Mouse (Mus musculus): Measurements from ENCODE around the gene Slc34a1. TPM values are rescaled to one million over a fixed set of nuclear protein-coding genes. Genes with fewer than 3 reads are reported as not detected.
A peak's percentile ranks its signal among the peaks of the same experiment; 100 is the strongest.

The Slc34a1 gene
- polyA plus RNA-seq, 1 experiment, result not detected

- Histone ChIP-seq H3K36me3 (ENCODE audit: control insufficient read depth, insufficient read depth, low read length, poor library complexity, severe bottlenecking) (no peaks in the 10 kb centered on the region), H3K27ac (ENCODE audit: insufficient read depth, low read length) (no peak overlapping the region), H3K4me1 (ENCODE audit: control insufficient read depth, insufficient read depth, low read length) (peaks cover 8% of the 10 kb centered on the region), H3K9ac (ENCODE audit: low read depth, poor library complexity, severe bottlenecking) (no peak overlapping the region), H3K9me3 (replicated peaks; ENCODE audit: control insufficient read depth, insufficient read depth, low read length, poor library complexity, severe bottlenecking) (no peaks in the 10 kb centered on the region), H3K27me3 (ENCODE audit: control insufficient read depth, insufficient read depth, low read length, poor library complexity, severe bottlenecking) (no peaks in the 10 kb centered on the region), H3K4me3 (ENCODE audit: low read depth, low read length) (no peak overlapping the region)
- no peak for TF ChIP-seq CTCF (IDR thresholded peaks at IDR 0.05; ENCODE audit: low read depth, low read length)
- TF ChIP-seq EP300 (IDR thresholded peaks at IDR 0.05; ENCODE audit: insufficient read depth, low read depth, low read length), result no peak
- no peak for TF ChIP-seq POLR2A (IDR thresholded peaks at IDR 0.05; ENCODE audit: insufficient read depth, low read length)
Measured at GRCm38 (mm10) chr13:55381790-55382189, 16.2 kb upstream of the Slc34a1 start.

- Histone ChIP-seq H3K36me3 (ENCODE audit: control insufficient read depth, insufficient read depth, low read length, poor library complexity, severe bottlenecking) (no peaks in the 10 kb centered on the region), H3K27me3 (ENCODE audit: control insufficient read depth, insufficient read depth, low read length, poor library complexity, severe bottlenecking) (no peaks in the 10 kb centered on the region), H3K4me1 (ENCODE audit: control insufficient read depth, insufficient read depth, low read length) (no peaks in the 10 kb centered on the region), H3K9ac (ENCODE audit: low read depth, poor library complexity, severe bottlenecking) (no peak overlapping the region), H3K27ac (ENCODE audit: insufficient read depth, low read length) (no peak overlapping the region), H3K9me3 (replicated peaks; ENCODE audit: control insufficient read depth, insufficient read depth, low read length, poor library complexity, severe bottlenecking) (no peaks in the 10 kb centered on the region), H3K4me3 (ENCODE audit: low read depth, low read length) (no peak overlapping the region)
- TF ChIP-seq POLR2A (IDR thresholded peaks at IDR 0.05; ENCODE audit: insufficient read depth, low read length), result no peak
Measured at GRCm38 (mm10) chr13:55390644-55391043, 7.3 kb upstream of the Slc34a1 start.

- TF ChIP-seq EP300 (IDR thresholded peaks at IDR 0.05; ENCODE audit: insufficient read depth, low read depth, low read length), result no peak
- no peak for TF ChIP-seq POLR2A (IDR thresholded peaks at IDR 0.05; ENCODE audit: insufficient read depth, low read length)
- no peak for TF ChIP-seq CTCF (IDR thresholded peaks at IDR 0.05; ENCODE audit: low read depth, low read length)
- H3K27ac ChIP-seq (ENCODE audit: insufficient read depth, low read length), result no peak overlapping the region
- no peak overlapping the region for H3K4me3 ChIP-seq (ENCODE audit: low read depth, low read length)
- H3K36me3 ChIP-seq (ENCODE audit: control insufficient read depth, insufficient read depth, low read length, poor library complexity, severe bottlenecking), result no peaks in the 10 kb centered on the region
- H3K27me3 ChIP-seq (ENCODE audit: control insufficient read depth, insufficient read depth, low read length, poor library complexity, severe bottlenecking), result no peaks in the 10 kb centered on the region
- no peaks in the 10 kb centered on the region for H3K9me3 ChIP-seq (replicated peaks; ENCODE audit: control insufficient read depth, insufficient read depth, low read length, poor library complexity, severe bottlenecking)
- no peaks in the 10 kb centered on the region for H3K4me1 ChIP-seq (ENCODE audit: control insufficient read depth, insufficient read depth, low read length)
- H3K9ac ChIP-seq (ENCODE audit: low read depth, poor library complexity, severe bottlenecking), result no peak overlapping the region
Measured at GRCm38 (mm10) chr13:55391626-55392029, 6.4 kb upstream of the Slc34a1 start.

GRCm38 (mm10) chr13:55392933-55393332, 5.1 kb upstream of the Slc34a1 start:
- TF ChIP-seq POLR2A (IDR thresholded peaks at IDR 0.05; ENCODE audit: insufficient read depth, low read length), result no peak
- no peak for TF ChIP-seq EP300 (IDR thresholded peaks at IDR 0.05; ENCODE audit: insufficient read depth, low read depth, low read length)
- peak; percentile 61 for TF ChIP-seq CTCF (IDR thresholded peaks at IDR 0.05; ENCODE audit: low read depth, low read length)
- Histone ChIP-seq H3K4me1 (ENCODE audit: control insufficient read depth, insufficient read depth, low read length) (no peaks in the 10 kb centered on the region), H3K9me3 (replicated peaks; ENCODE audit: control insufficient read depth, insufficient read depth, low read length, poor library complexity, severe bottlenecking) (no peaks in the 10 kb centered on the region), H3K4me3 (ENCODE audit: low read depth, low read length) (no peak overlapping the region), H3K9ac (ENCODE audit: low read depth, poor library complexity, severe bottlenecking) (no peak overlapping the region), H3K27ac (ENCODE audit: insufficient read depth, low read length) (no peak overlapping the region), H3K36me3 (ENCODE audit: control insufficient read depth, insufficient read depth, low read length, poor library complexity, severe bottlenecking) (no peaks in the 10 kb centered on the region), H3K27me3 (ENCODE audit: control insufficient read depth, insufficient read depth, low read length, poor library complexity, severe bottlenecking) (no peaks in the 10 kb centered on the region)

GRCm38 (mm10) chr13:55399300-55400038, 1.5 kb downstream of the Slc34a1 start:
- no peaks in the 10 kb centered on the region for H3K27me3 ChIP-seq (ENCODE audit: control insufficient read depth, insufficient read depth, low read length, poor library complexity, severe bottlenecking)
- H3K4me3 ChIP-seq (ENCODE audit: low read depth, low read length), result no peak overlapping the region
- H3K9me3 ChIP-seq (replicated peaks; ENCODE audit: control insufficient read depth, insufficient read depth, low read length, poor library complexity, severe bottlenecking), result no peaks in the 10 kb centered on the region
- H3K9ac ChIP-seq (ENCODE audit: low read depth, poor library complexity, severe bottlenecking), result no peak overlapping the region
- H3K27ac ChIP-seq (ENCODE audit: insufficient read depth, low read length), result no peak overlapping the region
- no peak for TF ChIP-seq EP300 (IDR thresholded peaks at IDR 0.05; ENCODE audit: insufficient read depth, low read depth, low read length)
- no peak for TF ChIP-seq POLR2A (IDR thresholded peaks at IDR 0.05; ENCODE audit: insufficient read depth, low read length)
- no peak for TF ChIP-seq CTCF (IDR thresholded peaks at IDR 0.05; ENCODE audit: low read depth, low read length)
- no peaks in the 10 kb centered on the region for H3K4me1 ChIP-seq (ENCODE audit: control insufficient read depth, insufficient read depth, low read length)
- H3K36me3 ChIP-seq (ENCODE audit: control insufficient read depth, insufficient read depth, low read length, poor library complexity, severe bottlenecking), result no peaks in the 10 kb centered on the region

- Histone ChIP-seq H3K36me3 (ENCODE audit: control insufficient read depth, insufficient read depth, low read length, poor library complexity, severe bottlenecking) (no peaks in the 10 kb centered on the region), H3K27ac (ENCODE audit: insufficient read depth, low read length) (no peak overlapping the region), H3K4me3 (ENCODE audit: low read depth, low read length) (no peak overlapping the region), H3K27me3 (ENCODE audit: control insufficient read depth, insufficient read depth, low read length, poor library complexity, severe bottlenecking) (no peaks in the 10 kb centered on the region), H3K4me1 (ENCODE audit: control insufficient read depth, insufficient read depth, low read length) (no peaks in the 10 kb centered on the region), H3K9ac (ENCODE audit: low read depth, poor library complexity, severe bottlenecking) (no peak overlapping the region), H3K9me3 (replicated peaks; ENCODE audit: control insufficient read depth, insufficient read depth, low read length, poor library complexity, severe bottlenecking) (no peaks in the 10 kb centered on the region)
- TF ChIP-seq EP300 (IDR thresholded peaks at IDR 0.05; ENCODE audit: insufficient read depth, low read depth, low read length) (no peak), POLR2A (IDR thresholded peaks at IDR 0.05; ENCODE audit: insufficient read depth, low read length) (no peak), CTCF (IDR thresholded peaks at IDR 0.05; ENCODE audit: low read depth, low read length) (no peak)
Measured at GRCm38 (mm10) chr13:55400039-55400346, 2.0 kb downstream of the Slc34a1 start.

Measured in ES-Bruce4 (cell line).